In the genomic region with DNA sequence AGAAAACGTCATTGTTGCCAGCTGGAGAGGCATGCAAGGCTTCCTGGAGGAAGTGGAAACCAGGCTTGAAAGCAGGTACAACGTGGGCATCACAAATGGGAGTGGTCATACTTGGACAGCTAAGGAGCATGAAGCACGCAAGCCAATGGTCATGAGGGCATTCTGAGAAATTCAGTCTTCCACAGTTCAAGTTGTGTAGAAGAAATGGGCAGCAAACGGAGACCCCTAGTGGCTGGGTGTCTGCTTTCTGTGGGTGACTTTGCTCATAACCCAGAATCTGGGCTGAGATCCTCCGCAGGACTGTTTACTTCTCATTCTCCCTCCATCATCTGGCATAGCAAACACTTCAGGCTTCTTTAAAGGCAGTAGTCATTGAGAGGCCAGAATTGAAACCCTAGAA, we compare ENCODE assay signal across 10 mouse cellular contexts.
A peak's percentile ranks its signal among the peaks of the same experiment; 100 is the strongest.
DNase-seq lines count a peak whose midpoint lies in the region; ATAC-seq lines count a peak whose summit lies in the region.
"Had no signal": no experiment of that assay in that cellular context is flagged by ENCODE, and none has a peak within 500 bp of the region (broad histone marks: within the 10 kb centered on the region; RNA-seq: fewer than 3 reads in every experiment).

No protein-coding gene starts in this region.

- no peak overlapping the region for H3K4me2 ChIP-seq in midbrain, embryonic 11.5 days
- H3K4me2 ChIP-seq in midbrain, embryonic 16.5 days (ENCODE audit: low read length): no peak overlapping the region
- H3K4me2 ChIP-seq: neural tube, embryonic 12.5 days had no signal

- WGBS in midbrain, embryonic 11.5 days: 72% methylated on average over 5 of the region's 5 CpGs
- WGBS in midbrain, embryonic 16.5 days: 72% methylated on average over 5 of the region's 5 CpGs

- H3K36me3 ChIP-seq in midbrain, embryonic 11.5 days (ENCODE audit: control insufficient read depth, insufficient read depth, low read length): no peaks in the 10 kb centered on the region
- no peaks in the 10 kb centered on the region for H3K36me3 ChIP-seq in midbrain, embryonic 16.5 days (ENCODE audit: control insufficient read depth, insufficient read depth, low read length)
- H3K36me3 ChIP-seq: neural tube, embryonic 12.5 days had no signal

- H3K9ac ChIP-seq in midbrain, embryonic 11.5 days (ENCODE audit: low read length): no peak overlapping the region
- no peak overlapping the region for H3K9ac ChIP-seq in midbrain, embryonic 16.5 days (ENCODE audit: low read depth, low read length)
- H3K9ac ChIP-seq: neural tube, embryonic 12.5 days had no signal

- ATAC-seq in midbrain, embryonic 11.5 days (ENCODE audit: low FRiP score): 0 out of 2 replicates have a peak, but pooled peaks have one; percentile 29
- no peak for ATAC-seq in midbrain, embryonic 16.5 days
- ATAC-seq in megakaryocyte, adult 5-6 weeks (ENCODE audit: poor library complexity, severe bottlenecking): no peak

- peaks cover 7% of the 10 kb centered on the region; the same call in 1 of the 2 replicates for H3K4me1 ChIP-seq in midbrain, embryonic 11.5 days (ENCODE audit: control insufficient read depth, insufficient read depth, low read length)
- 0 out of 2 replicates have a peak, but pooled peaks cover 3% of the 10 kb centered on the region for H3K4me1 ChIP-seq in midbrain, embryonic 16.5 days (ENCODE audit: control insufficient read depth, insufficient read depth, low read length)

- no peak overlapping the region for H3K4me3 ChIP-seq in midbrain, embryonic 11.5 days (ENCODE audit: low read depth, low read length)
- H3K4me3 ChIP-seq in midbrain, embryonic 16.5 days (ENCODE audit: low read depth, low read length): no peak overlapping the region
- H3K4me3 ChIP-seq: neural tube, embryonic 12.5 days had no signal

- peak; percentile 65 for DNase-seq in embryo, embryonic 10 days (ENCODE audit: low spot score)
- DNase-seq in embryo, embryonic 9.5 days (ENCODE audit: extremely low spot score): no peak
- no peak for DNase-seq in midbrain, embryonic 11.5 days (ENCODE audit: low spot score, missing footprints)
- peak; percentile 49 for DNase-seq in kidney, postnatal 10 days
- peak; percentile 54 for DNase-seq in retina, embryonic 14.5 days (ENCODE audit: low spot score)
- DNase-seq in frontal cortex, postnatal 10 days (ENCODE audit: low spot score in 2 of 2): no peak
- DNase-seq: thymus, postnatal 36 days had no signal

- no peaks in the 10 kb centered on the region; the same call in 1 of the 2 replicates for H3K27me3 ChIP-seq in midbrain, embryonic 11.5 days (ENCODE audit: control insufficient read depth, insufficient read depth, low read length)
- no peaks in the 10 kb centered on the region for H3K27me3 ChIP-seq in midbrain, embryonic 16.5 days (ENCODE audit: control insufficient read depth, insufficient read depth, low read depth, low read length)
- H3K27me3 ChIP-seq: neural tube, embryonic 12.5 days had no signal

- no peak overlapping the region for H3K27ac ChIP-seq in midbrain, embryonic 11.5 days (ENCODE audit: low read depth, low read length)
- no peak overlapping the region for H3K27ac ChIP-seq in midbrain, embryonic 16.5 days (ENCODE audit: low read length)
- H3K27ac ChIP-seq: neural tube, embryonic 12.5 days had no signal

- no peaks in the 10 kb centered on the region for H3K9me3 ChIP-seq in midbrain, embryonic 11.5 days (ENCODE audit: control insufficient read depth, low read length)
- no peaks in the 10 kb centered on the region for H3K9me3 ChIP-seq in midbrain, embryonic 16.5 days (replicated peaks; ENCODE audit: control insufficient read depth, low read length, poor library complexity, severe bottlenecking)
- H3K9me3 ChIP-seq: neural tube, embryonic 12.5 days had no signal

Comparison
In these comparisons a context has a peak if more than half of its experiments do, and no peak if none do; other contexts are left out.
1. DNase-seq: peak in embryo, embryonic 10 days (single experiment), kidney, postnatal 10 days (single experiment) and retina, embryonic 14.5 days (single experiment); none in embryo, embryonic 9.5 days (single experiment), midbrain, embryonic 11.5 days (single experiment) and frontal cortex, postnatal 10 days (0 of 2).